Mouse (Mus musculus): ENCODE measurements around the gene Rbm20.
"Not testable (repeated sequence)": the region's sequence is repeated elsewhere in the genome, so short reads cannot be mapped to it uniquely, and the experiment has no call there.

The Rbm20 gene

DNA sequence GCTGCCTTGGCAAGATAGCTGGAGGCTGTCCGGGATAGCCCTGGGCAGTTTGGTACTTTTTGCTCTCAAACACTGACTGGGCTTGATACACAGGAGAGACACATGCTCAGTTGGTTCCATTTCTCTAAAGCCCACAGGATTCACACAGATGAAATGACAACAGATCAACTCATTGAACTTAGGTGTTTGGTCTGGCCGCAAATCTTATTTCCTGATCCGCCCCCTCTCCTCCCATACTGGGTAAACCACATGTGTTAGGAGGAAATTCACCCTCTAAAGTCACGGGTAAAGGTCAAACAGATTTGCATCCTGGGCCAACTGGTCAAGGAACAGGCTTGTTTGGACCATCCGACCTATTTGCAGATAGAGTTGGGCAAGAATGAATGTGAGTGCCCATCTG, 212.4 kb downstream of the Rbm20 start:
- DNase-seq = no peak

DNA sequence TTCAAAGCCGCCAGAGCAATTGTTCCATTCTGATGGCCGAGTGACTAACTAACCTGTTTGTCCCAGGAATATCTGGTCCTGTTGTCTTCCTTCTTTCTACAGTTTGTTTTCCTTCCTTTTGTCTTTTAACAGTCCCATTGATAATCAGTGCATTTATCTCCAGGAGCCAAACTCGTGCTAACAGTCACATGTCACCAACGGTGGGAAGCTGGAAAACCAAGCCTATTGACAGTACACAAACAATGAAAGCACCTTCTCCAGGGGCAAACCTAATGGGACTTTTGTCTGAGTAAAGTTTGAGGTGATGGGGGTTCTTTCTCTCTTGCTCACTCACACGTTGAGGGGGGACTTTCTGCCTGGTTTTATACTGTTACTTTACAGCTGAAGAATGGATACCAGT, 213.2 kb downstream of the Rbm20 start:
- no peak for DNase-seq

DNA sequence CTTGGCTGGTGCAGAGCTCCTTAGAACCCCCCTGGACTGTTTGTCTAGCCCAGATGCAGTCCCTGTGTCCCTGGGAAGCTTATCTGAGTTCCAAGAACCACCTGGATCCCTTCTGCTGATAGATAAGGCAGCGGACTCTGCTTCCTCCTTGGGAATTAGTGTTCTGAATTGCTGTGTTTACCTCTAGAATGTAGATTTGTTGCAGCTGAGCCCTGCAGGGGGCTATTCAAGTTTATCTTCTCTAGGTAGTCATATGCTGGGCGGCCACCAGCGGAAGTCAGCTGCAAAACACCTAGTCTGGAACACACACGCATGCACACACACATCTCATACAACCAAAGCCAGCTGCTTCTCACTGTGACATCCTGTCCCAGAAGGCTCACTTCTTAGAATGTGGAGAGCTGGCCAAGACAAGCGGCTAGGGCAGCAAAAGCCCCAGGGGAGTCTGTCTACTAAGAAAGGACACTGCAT, 213.7 kb downstream of the Rbm20 start:
- DNase-seq = no peak

DNA sequence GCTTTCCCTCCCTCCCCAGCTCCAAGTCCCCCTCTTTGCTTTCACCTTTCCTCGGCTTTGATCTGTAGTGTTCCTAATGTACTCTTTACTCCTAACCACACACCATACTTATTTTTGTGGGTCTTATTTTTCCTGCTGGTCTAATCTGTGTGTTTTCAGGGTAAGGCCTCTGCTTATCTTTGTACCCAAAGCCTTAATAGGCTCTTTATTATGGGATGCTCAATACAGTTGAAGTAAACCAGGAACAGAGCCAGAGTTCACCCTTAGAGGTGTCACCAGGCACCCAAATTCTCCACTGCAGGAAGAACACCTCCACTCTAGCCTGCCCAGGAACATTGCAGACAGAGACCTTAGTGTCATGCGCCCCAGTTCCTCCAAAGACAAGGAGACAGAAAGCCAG, 214.5 kb downstream of the Rbm20 start:
- no peak for DNase-seq

DNA sequence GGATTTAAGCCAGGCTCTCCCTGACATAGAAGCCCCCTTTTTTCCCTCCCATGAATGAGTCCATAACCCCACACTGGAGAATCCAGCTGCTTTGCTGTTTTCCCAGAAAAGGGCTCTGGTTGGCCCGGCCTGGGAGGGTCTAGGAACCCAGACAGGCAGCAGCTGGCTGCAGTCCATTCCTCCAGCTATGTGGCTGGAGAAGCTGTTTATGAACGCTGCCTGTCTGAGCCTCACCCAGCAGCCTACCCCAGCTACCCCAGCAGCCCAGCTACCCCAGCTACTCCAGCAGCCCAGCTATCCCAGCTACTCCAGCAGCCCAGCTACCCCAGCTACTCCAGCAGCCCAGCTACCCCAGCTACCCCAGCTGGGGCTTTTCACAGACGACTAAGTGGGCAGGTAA, 215.0 kb downstream of the Rbm20 start, which contains the start of gene Pdcd4:
Gene Pdcd4 (plus strand): TSS at position 171 of the 400 bp plus-strand sequence.
- DNase-seq = no peak

DNA sequence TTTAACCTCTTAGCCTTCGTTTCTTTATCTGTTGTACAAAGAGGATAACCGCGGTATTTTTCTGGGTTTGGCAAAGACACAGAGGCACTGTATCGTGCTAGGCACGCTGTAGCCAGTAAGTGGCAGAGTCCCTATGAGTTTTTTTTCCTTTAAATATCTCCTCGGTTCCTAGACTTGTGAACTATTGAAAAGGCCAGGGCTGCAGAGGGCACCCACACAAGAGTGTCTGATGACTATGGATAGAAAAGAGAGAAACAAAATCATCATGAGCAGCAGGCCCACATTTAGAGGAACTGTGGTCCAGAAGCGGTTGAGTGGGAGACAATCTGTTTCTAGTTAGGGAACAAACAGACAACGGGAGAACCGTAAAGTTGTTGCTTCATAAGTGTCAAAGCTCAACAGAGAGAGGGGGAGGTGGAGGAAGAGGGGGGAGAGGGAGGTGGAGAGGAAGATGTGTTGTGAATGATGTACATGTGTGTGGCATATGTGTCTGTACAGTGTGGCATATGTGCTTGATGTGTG, 215.8 kb downstream of the Rbm20 start:
- no peak for DNase-seq

DNA sequence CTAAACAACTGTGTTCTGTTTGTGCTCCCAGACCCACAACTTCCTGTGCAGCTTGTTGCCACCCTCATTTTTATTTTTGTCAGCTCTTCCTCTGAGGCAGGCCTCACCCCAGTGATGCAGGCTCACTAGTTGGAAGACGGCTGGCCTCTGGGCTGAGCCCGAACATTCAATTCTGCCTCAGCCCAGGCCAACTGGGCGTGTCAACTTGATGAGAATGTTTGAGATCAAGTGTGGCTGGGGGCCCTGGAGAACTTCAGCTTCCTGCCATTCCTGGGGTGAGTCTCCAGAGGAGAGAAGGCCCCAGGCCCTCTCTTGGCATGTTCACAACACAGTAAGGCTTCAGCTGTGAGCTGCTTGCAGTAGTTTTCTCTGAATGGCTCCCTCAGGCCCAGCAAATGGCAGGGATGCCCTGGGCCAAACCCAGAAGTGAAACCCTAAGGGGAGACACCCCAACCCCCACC, 216.6 kb downstream of the Rbm20 start:
- no peak for DNase-seq

DNA sequence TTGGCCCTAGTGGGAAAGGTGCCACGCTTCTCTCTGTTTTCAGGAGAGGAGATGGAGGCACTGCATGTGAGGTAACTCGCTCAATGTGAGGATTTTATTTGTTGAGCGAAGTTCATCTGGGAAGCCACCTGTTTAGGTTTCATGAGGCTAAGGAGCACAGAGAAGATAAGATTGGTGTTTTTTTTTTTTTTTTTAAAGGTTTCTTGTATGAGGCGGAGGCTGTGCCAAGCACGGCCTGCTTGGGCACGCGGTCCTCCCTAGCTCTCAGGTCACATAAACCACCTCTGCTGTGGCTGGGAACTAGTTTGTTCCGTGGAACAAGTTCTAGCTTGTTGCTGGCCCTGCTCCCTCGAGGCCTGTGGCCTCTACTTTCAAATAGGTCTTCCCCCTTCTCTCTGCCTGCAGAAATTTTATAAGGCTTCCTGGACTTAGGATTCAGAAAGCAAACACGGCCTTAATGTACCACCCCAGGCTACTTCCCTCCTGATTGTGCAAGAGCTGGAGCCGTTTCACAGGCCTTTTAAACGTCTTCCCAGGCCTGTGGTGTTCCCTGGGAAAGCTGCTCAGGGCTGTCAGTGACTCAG, 217.5 kb downstream of the Rbm20 start:
- no peak for DNase-seq

DNA sequence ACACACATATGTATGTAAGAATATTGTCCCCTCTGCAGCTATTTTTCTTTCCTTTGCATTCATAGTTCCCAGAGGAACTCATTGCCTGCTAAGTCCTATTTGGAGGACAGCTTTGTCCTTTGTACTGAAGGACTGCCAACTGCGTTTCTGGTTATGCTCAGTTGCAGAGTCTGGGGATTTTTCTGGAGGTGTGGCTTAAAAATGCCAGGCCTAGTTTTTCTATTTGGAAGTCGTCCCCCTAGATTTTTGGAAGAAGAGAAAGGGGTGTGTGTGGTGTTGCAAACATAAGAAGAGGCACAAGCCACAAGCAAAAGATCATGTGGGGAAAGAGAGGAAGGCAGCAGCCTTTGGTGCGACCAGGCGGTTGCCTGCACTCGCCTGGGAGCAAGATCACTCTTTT, 220.9 kb downstream of the Rbm20 start:
- no peak for DNase-seq

DNA sequence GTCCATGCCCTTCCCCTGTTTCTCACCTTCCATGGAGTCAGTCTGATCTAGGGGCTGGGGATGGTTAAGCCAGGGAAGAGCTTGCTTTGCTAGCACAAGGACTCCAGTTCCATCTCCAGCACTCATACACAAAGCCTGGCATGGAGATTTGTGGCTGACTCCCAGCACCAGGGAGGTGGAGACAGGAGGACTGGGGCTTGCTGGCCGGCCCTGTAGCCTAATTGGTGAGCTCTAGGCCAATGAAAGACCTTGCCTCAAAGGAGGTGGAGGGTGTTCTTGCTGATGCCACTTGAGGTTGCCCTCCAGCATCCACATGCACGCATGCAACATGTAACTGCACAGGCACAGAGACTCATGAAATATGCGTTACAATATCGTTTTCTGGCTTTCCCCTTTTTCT, 221.4 kb downstream of the Rbm20 start:
- no peak for DNase-seq

DNA sequence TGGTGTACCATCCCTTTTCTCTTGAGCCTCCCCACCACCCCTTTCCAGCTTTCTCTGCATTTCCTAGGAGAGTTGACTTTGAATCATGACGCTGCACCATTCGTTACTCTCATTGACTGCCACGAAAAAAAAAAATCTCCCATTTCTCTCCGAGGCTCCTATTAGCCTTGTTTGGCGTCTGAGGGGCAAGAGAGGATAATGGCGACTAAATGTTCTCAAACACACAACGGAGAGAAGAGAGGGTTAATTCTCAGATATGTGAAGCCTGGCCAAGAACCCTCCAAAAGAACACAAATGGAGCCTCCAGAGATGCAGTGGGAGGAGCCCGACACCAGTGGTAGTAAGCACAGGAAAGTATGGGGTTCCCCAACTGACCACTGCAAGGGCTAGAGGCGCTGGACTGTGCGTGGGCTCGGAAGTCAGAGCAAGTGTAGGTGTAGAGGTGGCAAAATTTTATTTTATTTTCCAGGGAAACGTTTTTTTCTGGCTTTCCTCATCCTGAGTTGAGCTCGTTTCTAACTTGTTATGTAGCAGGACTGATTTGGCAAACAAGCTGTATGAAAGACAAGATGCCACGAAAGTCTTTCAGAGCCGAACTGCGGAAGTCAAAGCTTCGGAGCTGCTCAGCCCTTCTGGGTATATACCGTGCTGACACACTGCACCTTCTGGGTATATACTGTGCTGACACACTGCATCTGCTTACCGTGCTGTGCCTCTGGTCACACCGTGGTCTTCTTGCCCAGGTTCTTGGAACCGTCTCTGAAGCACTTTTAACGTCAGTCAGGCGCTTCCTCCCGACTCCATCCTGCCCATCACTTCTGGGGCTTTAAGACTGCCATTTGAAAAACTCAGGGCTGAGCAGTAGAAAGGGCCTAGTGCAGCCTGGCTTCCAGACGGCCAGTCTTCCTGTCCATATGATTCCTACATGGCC, 222.1 kb downstream of the Rbm20 start:
- no peak for DNase-seq

DNA sequence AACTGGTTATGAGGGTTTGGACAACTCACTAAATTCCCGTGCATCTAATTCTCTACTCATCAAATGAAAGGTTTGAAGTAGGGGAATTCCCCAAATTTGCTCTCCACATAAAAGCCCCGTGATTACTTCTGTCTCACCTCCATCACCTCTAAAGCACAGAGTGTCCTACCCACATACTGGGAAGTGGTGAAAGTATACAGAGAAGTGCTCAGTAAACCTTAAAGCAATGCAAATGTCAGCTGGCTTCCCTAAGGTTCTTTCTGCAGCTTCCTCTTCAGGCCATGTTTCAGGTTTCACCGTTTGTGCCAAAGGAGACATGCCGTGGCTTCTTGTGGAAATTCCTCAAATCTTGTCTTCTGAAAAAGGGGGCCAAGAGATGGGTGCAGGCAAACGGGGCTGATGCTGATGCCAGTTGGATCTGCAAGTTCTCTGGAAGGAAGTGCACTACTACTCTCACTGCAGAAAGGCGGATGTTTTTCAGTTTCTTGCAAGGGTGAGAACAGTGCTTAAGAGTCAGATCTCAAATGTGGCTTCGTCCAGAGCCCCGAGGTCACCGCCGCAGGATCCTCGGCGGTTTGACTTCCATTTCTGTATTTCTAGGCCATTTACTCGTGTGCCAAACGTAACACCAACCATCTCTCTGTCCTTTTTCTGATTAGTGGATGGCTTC, 223.0 kb downstream of the Rbm20 start:
- no peak for DNase-seq

DNA sequence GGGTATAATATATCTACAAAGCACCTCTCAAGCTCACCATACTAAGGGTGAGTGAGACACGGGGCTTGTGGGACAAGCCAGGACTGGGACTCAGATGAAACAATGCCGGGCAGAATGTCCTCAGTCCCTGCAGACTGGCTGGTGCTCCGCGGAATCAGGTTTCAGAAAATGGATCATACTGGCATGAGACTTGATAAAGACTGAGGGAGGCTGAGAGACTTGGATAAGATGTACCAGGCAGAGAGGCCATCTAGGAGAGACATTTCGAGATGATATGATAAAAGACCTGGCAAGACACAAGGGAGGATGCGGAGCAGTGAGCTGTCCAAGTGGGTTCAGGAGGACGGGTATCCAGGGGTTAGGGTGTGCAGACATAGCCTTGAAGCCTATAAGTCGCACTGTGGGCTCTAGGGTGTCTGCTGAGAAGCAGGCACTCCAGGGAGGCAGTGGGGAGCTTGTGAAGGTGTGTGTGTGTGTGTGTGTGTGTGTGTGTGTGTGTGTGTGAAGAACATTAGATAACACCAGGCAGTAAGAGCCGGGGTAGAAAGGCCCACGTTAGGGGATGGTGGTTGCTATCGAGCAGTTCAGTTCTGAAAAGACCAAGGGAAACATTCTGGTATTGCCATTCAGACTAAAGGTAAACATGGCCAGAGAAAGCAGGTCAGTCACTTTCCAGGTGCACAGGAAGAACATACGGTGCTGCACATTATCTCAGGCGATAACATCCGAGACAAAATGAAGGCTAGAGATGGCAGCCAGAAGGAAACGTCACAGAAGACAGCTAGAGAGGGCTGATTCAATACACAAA, 225.0 kb downstream of the Rbm20 start:
- peak; percentile 17 for DNase-seq

DNA sequence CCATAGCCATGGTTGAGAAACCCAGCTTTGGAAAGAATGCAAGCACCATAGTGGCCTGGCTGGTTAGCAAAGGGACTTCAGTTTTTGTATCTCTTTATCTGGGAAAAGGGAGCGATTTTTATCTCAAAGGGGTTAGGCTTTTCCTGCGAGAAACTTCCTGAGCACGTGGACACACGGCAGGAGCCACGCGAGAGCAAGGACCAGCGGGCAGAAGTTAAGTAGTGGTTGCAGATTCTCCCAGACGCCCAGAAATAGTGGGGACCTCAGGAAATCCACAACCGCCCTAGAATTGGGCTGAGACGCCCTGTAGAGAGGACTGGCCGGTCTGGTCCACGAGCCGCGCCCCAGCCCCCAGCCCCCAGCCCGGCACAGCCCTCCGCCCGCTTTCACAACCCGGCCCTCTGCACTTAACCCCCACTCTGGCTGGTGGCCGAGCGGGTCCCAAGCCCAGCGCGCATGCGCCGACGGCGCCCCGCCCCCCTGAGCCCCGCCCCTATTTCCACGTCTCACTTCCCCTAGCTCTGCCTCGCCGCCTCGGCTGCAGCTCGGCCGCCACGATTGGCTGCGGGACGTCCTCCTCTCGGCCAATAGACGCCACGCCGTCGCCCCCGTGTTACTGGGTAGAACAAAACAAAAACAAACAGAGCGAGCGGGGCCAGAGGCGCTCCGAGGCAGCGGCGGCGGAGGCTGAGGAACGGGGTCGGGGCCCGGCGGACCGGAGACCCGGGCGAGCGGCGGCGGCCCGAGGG, 225.8 kb downstream of the Rbm20 start:
- DNase-seq = peak; percentile 91

DNA sequence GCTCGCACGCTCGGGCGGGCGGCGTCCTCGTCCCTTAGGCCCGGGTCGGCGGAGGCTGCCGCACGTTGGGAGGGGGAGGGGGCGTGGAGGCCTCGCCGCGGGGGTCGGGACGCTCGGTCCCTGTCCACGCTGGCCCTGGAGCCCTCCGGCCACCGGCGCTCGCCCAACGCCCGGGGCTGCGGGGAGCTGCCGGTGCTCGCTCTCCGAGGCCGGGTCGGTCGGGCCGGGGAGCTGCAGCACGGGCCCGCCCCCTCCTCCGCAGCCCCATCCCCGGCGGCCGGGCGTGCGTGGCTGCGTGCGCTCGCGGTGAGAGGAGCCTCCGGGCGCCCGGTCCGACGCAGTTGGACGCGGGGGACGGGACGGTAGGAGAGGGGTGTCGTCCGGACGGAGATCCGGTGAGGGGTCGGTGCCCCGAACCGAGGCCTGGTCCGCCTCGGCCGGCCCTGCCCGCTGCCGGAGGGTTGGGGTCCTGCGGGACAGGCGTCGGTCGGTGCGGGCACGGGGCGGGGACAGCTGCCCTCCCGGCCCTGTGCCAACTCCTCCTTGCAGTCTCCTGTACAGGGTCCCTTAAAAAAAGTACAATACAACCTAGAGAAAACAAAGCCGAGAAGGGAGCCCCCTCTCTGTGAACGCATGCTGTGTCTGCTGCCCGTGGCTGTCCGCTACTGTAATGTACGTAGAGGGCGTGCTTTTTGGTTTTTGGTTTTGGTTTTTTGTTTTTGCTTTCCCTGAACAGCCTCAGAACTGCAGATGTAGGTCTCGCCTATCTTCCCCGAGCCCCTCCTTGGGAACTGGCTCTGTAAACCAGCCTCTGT, 226.6 kb downstream of the Rbm20 start:
- DNase-seq = peak; percentile 56

DNA sequence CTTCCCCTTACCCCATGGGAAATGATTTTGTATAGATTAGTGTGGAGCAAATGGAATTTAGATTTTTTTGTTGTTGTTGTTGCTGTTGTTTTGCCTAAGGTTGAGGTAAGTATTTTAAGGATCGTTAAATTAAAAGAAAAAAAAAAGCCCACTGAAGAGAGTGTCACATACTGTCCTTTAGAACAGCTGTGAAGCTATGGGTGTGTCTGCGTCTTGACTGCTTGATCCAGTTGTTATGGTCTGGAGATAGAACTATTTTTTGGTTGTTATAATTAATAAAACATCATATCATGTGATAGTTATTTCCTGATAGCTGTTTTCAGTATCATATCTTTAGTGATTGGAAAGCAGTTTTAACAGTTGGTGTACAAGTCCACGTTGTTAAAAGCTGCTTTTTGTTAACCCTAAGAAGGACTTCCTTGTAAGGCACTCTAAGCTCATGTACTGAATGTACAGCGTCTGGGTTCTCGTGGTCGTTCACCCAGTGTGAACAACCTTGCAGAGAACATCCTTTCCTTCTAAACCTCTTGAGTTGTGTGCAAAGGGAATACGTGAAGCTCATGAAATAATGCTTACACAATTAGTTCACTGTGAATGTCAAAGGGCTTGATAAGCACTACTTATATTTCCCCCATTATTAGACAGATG, 227.9 kb downstream of the Rbm20 start:
- no peak for DNase-seq

DNA sequence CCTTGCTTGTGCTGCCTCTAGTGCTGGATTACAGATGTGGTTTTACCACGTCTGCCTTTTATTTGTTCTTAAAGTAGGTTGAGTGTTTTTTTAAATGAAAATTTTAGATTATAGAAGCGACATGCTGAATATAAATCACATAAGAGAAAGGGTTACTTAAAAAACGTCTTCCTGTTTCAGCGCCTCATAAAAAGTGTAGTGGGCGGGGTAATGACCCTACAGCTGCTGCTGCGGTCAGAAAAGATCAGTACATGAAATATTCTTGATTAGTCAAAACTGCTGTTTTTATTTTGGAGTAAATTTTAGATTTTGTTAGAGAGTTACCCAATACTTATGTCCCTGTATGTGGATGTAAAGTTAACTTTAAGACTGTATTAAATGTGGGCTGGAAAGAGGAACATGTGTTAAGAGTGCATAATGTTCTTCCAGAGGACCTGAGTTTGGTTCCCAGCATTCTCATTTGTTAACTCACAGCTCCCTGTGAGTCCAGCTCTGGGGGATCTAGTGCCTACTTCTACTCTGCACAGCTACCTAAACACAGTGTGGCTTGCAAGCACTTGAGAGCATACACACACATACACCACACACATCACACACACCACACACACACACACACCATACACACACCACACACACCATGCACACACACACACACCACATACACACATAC, 229.1 kb downstream of the Rbm20 start:
- no peak for DNase-seq

DNA sequence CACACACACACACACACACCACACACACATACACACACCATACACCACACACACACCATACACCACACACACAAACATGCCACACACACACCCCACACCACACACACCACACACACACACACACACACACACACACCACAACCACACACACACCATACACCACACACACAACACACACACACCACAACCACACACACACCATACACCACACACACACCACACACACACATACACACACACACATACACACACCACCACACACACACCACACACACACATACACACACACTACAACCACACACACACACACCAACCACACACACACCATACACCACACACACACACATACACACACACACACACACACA, 229.6 kb downstream of the Rbm20 start:
- DNase-seq = not testable (repeated sequence)

DNA sequence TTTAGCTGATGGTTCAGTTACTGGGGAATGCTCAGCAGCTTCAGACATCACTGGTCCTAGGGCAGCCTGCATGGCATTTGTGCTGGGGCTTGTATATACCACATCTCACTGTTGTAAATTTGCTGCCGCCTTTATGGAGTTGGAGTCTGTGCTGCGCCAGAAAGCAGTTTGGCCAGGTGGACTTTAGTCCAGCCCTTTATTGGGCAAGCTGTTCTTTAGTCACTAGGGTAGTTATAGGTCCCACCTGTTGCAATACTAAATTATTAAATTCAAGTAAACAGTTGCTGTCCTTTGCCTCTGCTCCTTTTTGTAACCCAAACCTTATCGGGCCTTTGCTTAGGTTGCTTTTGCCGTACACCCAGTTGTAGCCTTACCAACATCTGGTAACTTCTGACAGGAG, 237.8 kb downstream of the Rbm20 start:
- no peak for DNase-seq

Data from cerebellum, adult 8-10 months (tissue).